ENCODE assay signal across 19 mouse cellular contexts in the genomic region with DNA sequence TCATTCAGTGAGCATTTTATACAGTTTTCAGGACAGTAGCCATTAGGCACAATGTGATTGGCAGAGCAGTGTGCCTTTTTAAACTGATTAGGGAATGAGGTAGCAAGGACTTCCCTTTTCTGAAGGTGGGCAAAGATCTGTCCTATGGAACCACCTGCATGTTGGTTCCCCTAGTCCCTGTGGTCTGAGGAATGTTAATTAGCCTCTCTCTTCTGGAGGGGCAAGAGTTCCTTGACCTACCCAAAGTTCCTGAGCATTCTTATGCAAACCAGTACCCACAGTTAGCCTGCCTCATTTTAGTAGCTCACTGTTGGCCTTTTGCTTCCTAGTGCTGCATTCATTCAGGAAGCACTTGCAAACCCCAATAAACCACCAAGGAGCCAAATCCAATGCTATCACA.
"Had no signal": no experiment of that assay in that cellular context is flagged by ENCODE, and none has a peak within 500 bp of the region (broad histone marks: within the 10 kb centered on the region; RNA-seq: fewer than 3 reads in every experiment).

No protein-coding gene starts in this region.

- ATAC-seq: forebrain, embryonic 13.5 days; forebrain, embryonic 14.5 days; forebrain, embryonic 15.5 days; forebrain, embryonic 16.5 days; forebrain, postnatal 0 days had no signal

- DNase-seq: cerebellum, adult 9-11 months; cerebellum, postnatal 10 days; cerebellum, postnatal 14 days; cerebellum, postnatal 25 days; cerebellum, postnatal 36 days; embryo, embryonic 11 days; forebrain, postnatal 0 days; gastrocnemius, adult 2 months; gastrocnemius, postnatal 10 days; gastrocnemius, postnatal 14 days; gastrocnemius, postnatal 25 days; gastrocnemius, postnatal 36 days; heart, adult 11 months; heart, adult 18-20 months; heart, adult 2 months had no signal
